Mouse (Mus musculus): Measurements from ENCODE around the gene Dhdh.
A peak's percentile ranks its signal among the peaks of the same experiment; 100 is the strongest.

DNA sequence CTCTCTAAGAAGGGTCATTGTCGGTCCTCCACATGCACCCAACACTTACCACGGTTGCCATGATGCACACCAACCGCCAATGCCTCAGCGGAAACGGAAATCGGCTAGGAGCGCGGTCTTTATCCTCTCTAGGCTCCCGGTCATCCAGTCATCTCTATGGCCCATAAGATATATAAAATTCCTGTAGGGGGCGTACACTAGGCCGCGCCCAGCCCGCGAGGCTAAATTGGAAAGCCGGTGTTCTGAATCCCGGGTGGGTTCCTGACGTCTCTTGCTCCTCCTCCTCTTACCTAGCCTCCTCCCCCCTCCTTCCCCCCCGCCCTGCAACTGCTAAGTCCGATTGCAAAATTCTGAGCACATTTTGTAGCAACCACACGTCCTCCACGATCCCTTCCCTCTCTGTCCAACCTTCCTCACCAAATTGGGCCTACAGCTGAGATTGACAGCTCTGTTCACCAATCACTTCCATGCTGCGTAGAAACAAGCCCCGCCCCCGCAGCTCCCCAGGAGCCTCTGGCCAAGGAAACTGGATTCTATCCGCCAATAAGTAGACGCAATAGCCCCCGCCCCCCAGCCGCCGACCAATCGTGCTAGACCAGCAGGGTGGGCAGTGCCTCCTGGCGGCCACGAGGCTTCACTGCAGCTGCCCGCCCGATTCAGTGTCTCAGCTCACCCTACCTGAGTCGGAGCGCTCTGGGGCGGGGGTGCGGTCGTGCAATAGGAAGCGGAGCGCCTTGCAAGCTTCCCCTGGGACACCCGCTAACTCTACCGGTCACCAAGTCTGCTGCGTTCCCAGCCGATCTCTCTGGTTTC, 54.2 kb downstream of the Dhdh start, which contains the start of gene Gys1:
- TF ChIP-seq CTCF (IDR thresholded peaks at IDR 0.05) (peak; percentile 72), POLR2A (IDR thresholded peaks at IDR 0.05; ENCODE audit: insufficient read depth, low read depth, low read length) (peak; percentile 75)
